Mouse (Mus musculus): Measurements from ENCODE around the gene Rorc. TPM values are rescaled to one million over a fixed set of nuclear protein-coding genes. Genes with fewer than 3 reads are reported as not detected.

Rorc gene
- total and polyA plus RNA-seq, 3 experiments, result not detected

DNA sequence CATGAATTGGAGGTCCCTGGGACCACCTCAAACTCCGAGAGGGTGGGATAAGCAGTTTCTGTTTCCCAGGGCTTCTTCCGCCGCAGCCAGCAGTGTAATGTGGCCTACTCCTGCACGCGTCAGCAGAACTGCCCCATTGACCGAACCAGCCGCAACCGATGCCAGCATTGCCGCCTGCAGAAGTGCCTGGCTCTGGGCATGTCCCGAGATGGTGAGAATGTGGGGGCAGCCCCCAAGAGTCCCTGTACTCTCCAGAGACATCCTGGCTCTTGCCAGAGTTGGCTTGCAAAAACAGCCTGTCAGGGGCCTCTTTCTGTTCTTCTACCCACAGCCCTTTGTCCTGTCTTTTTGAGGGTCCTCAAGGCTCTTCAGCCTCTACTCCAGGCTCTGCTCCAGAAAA lies 14.8 kb downstream of the Rorc start:
- Histone ChIP-seq H3K9ac (ENCODE audit: control insufficient read depth, low read depth, low read length, poor library complexity, severe bottlenecking) (no peak overlapping the region), H3K27me3 (ENCODE audit: control insufficient read depth in 1 of 2, insufficient read depth in 2 of 2, low read length in 2 of 2) (peaks cover 2% of the 10 kb centered on the region in 2 experiments), H3K79me2 (ENCODE audit: control insufficient read depth, insufficient read depth, low read length, poor library complexity) (no peaks in the 10 kb centered on the region), H3K9me3 (replicated peaks; ENCODE audit: insufficient read depth, low read length) (no peaks in the 10 kb centered on the region), H3K36me3 (ENCODE audit: control insufficient read depth in 1 of 2, insufficient read depth in 2 of 2, low read length in 2 of 2) (no peaks in the 10 kb centered on the region), H3K4me1 (ENCODE audit: control insufficient read depth in 1 of 2, insufficient read depth in 2 of 2, low read length in 2 of 2) (no peaks in the 10 kb centered on the region), H3K27ac (ENCODE audit: control insufficient read depth, low read depth, low read length) (no peak overlapping the region), H3K4me3 (ENCODE audit: control insufficient read depth in 1 of 2, insufficient read depth in 1 of 2, low read depth in 2 of 2, low read length in 2 of 2) (no peak overlapping the region)
- DNase-seq (ENCODE audit: low read depth, low spot score), result no peak
- TF ChIP-seq BHLHE40 (IDR thresholded peaks at IDR 0.05; ENCODE audit: borderline replicate concordance, low read depth, low read length), result no peak
- no peak for TF ChIP-seq ZC3H11A (IDR thresholded peaks at IDR 0.05; ENCODE audit: low read depth, low read length)
- no peak for TF ChIP-seq NELFE (IDR thresholded peaks at IDR 0.05; ENCODE audit: low read depth, low read length)
- no peak for TF ChIP-seq KAT2A (conservative IDR thresholded peaks at IDR 0.05; ENCODE audit: low read depth, low read length)
- TF ChIP-seq TAL1 (IDR thresholded peaks at IDR 0.05; ENCODE audit: low read length), result no peak
- TF ChIP-seq TCF12 (IDR thresholded peaks at IDR 0.05; ENCODE audit: low read depth, low read length), result no peak
- TF ChIP-seq POLR2AphosphoS5 (IDR thresholded peaks at IDR 0.05; ENCODE audit: borderline replicate concordance, low read depth, low read length), result no peak
- TF ChIP-seq MYC (IDR thresholded peaks at IDR 0.05; ENCODE audit: low read depth, low read length), result no peak
- no peak for TF ChIP-seq USF1 (IDR thresholded peaks at IDR 0.05; ENCODE audit: low read depth, low read length)
- TF ChIP-seq MAZ (IDR thresholded peaks at IDR 0.05; ENCODE audit: low read depth, low read length), result no peak

DNA sequence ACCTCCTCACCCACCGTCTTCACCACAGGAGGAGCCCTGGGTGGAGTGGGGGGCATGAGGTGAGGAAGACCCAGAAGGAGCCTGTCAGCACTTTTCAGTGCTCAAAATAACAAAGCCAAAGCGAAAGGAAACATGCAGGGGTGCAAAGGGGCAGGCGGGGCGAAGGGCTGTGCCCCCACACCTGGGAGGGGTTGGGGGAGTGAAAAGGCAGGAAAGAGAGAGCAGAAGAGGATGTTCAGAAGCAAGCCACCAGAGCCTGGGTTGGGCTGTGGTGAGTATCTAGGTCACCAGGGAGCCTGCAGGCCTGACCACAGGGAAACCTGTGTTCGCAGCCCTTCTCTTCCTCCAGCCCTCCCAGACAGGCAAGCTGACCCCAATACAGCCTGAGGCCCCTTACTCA lies 15.5 kb downstream of the Rorc start:
- Histone ChIP-seq H3K27ac (ENCODE audit: control insufficient read depth, low read depth, low read length) (no peak overlapping the region), H3K36me3 (ENCODE audit: control insufficient read depth in 1 of 2, insufficient read depth in 2 of 2, low read length in 2 of 2) (no peaks in the 10 kb centered on the region), H3K4me3 (ENCODE audit: control insufficient read depth in 1 of 2, insufficient read depth in 1 of 2, low read depth in 2 of 2, low read length in 2 of 2) (no peak overlapping the region), H3K27me3 (ENCODE audit: control insufficient read depth in 1 of 2, insufficient read depth in 2 of 2, low read length in 2 of 2) (peaks cover 2% of the 10 kb centered on the region in 2 experiments), H3K9ac (ENCODE audit: control insufficient read depth, low read depth, low read length, poor library complexity, severe bottlenecking) (no peak overlapping the region), H3K9me3 (replicated peaks; ENCODE audit: insufficient read depth, low read length) (no peaks in the 10 kb centered on the region), H3K79me2 (ENCODE audit: control insufficient read depth, insufficient read depth, low read length, poor library complexity) (no peaks in the 10 kb centered on the region), H3K4me1 (ENCODE audit: control insufficient read depth in 1 of 2, insufficient read depth in 2 of 2, low read length in 2 of 2) (no peaks in the 10 kb centered on the region)
- TF ChIP-seq HCFC1 (IDR thresholded peaks at IDR 0.05; ENCODE audit: low read depth, low read length) (no peak), MEF2A (IDR thresholded peaks at IDR 0.05; ENCODE audit: extremely low read depth, insufficient replicate concordance, low read depth, low read length, poor library complexity, severe bottlenecking) (no peak), MXI1 (IDR thresholded peaks at IDR 0.05; ENCODE audit: low read depth, low read length) (no peak), KAT2A (conservative IDR thresholded peaks at IDR 0.05; ENCODE audit: low read depth, low read length) (no peak), USF2 (IDR thresholded peaks at IDR 0.05; ENCODE audit: borderline replicate concordance in 1 of 2, insufficient read depth in 1 of 2, low read depth in 1 of 2, low read length in 2 of 2) (no peak), MAFK (IDR thresholded peaks at IDR 0.05; ENCODE audit: borderline replicate concordance, low read depth, low read length) (no peak), USF1 (IDR thresholded peaks at IDR 0.05; ENCODE audit: low read depth, low read length) (no peak), BHLHE40 (IDR thresholded peaks at IDR 0.05; ENCODE audit: borderline replicate concordance, low read depth, low read length) (no peak), CHD2 (IDR thresholded peaks at IDR 0.05; ENCODE audit: low read length) (no peak), E2F4 (IDR thresholded peaks at IDR 0.05; ENCODE audit: borderline replicate concordance, low read depth, low read length) (no peak), JUND (IDR thresholded peaks at IDR 0.05; ENCODE audit: low read depth, low read length) (no peak), UBTF (IDR thresholded peaks at IDR 0.05; ENCODE audit: borderline replicate concordance, insufficient read depth, low read depth, low read length) (no peak), ZC3H11A (IDR thresholded peaks at IDR 0.05; ENCODE audit: low read depth, low read length) (no peak), POLR2A (IDR thresholded peaks at IDR 0.05; ENCODE audit: control insufficient read depth in 1 of 2, insufficient read depth in 1 of 2, low read depth in 1 of 2, low read length in 2 of 2, poor library complexity in 1 of 2) (no peak), POLR2AphosphoS2 (IDR thresholded peaks at IDR 0.05; ENCODE audit: low read length) (no peak), POLR2AphosphoS5 (IDR thresholded peaks at IDR 0.05; ENCODE audit: borderline replicate concordance, low read depth, low read length) (no peak), RCOR1 (IDR thresholded peaks at IDR 0.05; ENCODE audit: low read depth, low read length) (no peak), ZNF384 (IDR thresholded peaks at IDR 0.05; ENCODE audit: low read depth, low read length) (no peak)
- DNase-seq (ENCODE audit: low read depth, low spot score), result no peak

Data from MEL (cell line).